ENCODE assay signal across 23 mouse cellular contexts in the genomic region with DNA sequence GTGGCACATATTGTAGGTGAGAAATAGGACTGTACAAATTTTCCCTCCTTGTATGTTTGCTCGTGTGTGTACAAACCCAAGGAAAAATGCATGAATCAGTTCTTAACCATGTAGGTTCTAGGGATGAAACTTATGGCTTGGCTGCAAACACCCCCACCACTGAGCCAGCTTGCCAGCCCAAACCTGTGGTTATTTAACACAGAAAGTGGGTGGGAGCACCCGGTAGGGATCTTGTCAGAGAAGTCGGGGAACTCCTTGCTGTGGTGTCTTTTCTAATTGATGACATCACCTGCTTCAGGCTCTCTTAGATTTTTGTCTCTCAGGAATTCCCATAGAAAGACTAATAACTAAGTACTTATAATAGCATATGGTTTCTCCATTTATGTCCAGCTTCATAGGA. TPM values are rescaled to one million over a fixed set of nuclear protein-coding genes. Genes with fewer than 3 reads are reported as not detected.
DNase-seq lines count a peak whose midpoint lies in the region; ATAC-seq lines count a peak whose summit lies in the region.
"Had no signal": no experiment of that assay in that cellular context is flagged by ENCODE, and none has a peak within 500 bp of the region (broad histone marks: within the 10 kb centered on the region; RNA-seq: fewer than 3 reads in every experiment).

No protein-coding gene starts in this region.

- H3K4me3 ChIP-seq in midbrain, embryonic 16.5 days (ENCODE audit: low read depth, low read length), result no peak overlapping the region
- H3K4me3 ChIP-seq in midbrain, embryonic 15.5 days, result no peak overlapping the region

- H3K4me2 ChIP-seq in midbrain, embryonic 16.5 days (ENCODE audit: low read length), result no peak overlapping the region
- no peak overlapping the region for H3K4me2 ChIP-seq in midbrain, embryonic 15.5 days

- no peaks in the 10 kb centered on the region for H3K27me3 ChIP-seq in midbrain, embryonic 16.5 days (ENCODE audit: control insufficient read depth, insufficient read depth, low read depth, low read length)
- no peaks in the 10 kb centered on the region for H3K27me3 ChIP-seq in midbrain, embryonic 15.5 days (replicated peaks)
- H3K27me3 ChIP-seq: CH12.LX, Patski had no signal

- no peak overlapping the region for H3K9ac ChIP-seq in midbrain, embryonic 16.5 days (ENCODE audit: low read depth, low read length)
- no peak overlapping the region for H3K9ac ChIP-seq in midbrain, embryonic 15.5 days

- H3K9me3 ChIP-seq in midbrain, embryonic 16.5 days (replicated peaks; ENCODE audit: control insufficient read depth, low read length, poor library complexity, severe bottlenecking), result no peaks in the 10 kb centered on the region
- H3K9me3 ChIP-seq in midbrain, embryonic 15.5 days, result no peaks in the 10 kb centered on the region
- H3K9me3 ChIP-seq: G1E had no signal

- DNase-seq in frontal cortex, postnatal 25 days (ENCODE audit: low spot score in 2 of 2), result no peak
- peak; percentile 8 for DNase-seq in right cerebral cortex, adult 18-20 months
- DNase-seq in right cerebral cortex, postnatal 4 days, result no peak
- peak; percentile 53 for DNase-seq in brain, adult 2 months (ENCODE audit: low read depth, low spot score)
- peak; percentile 15 for DNase-seq in telencephalon, adult 2 months (ENCODE audit: low read depth, low spot score)
- DNase-seq: adrenal gland, adult 2 months; adrenal gland, adult 8-10 months; adrenal gland, postnatal 10 days; adrenal gland, postnatal 14 days; adrenal gland, postnatal 25 days; adrenal gland, postnatal 36 days; B cell, adult 2 months; cerebellum, adult 11 months; cerebellum, adult 11-12 months; cerebellum, adult 18-20 months had no signal

- H3K36me3 ChIP-seq in midbrain, embryonic 16.5 days (ENCODE audit: control insufficient read depth, insufficient read depth, low read length), result no peaks in the 10 kb centered on the region
- no peaks in the 10 kb centered on the region for H3K36me3 ChIP-seq in midbrain, embryonic 15.5 days (replicated peaks)

- H3K4me1 ChIP-seq in midbrain, embryonic 16.5 days (ENCODE audit: control insufficient read depth, insufficient read depth, low read length), result no peaks in the 10 kb centered on the region; the same call in 1 of the 2 replicates
- 0 out of 2 replicates have a peak, but pooled peaks cover 6% of the 10 kb centered on the region for H3K4me1 ChIP-seq in midbrain, embryonic 15.5 days

- ATAC-seq in frontal cortex, adult (ENCODE audit: low TSS enrichment), result peak; percentile 80
- no peak for ATAC-seq in midbrain, embryonic 16.5 days
- ATAC-seq in midbrain, embryonic 15.5 days (replicated peaks), result no peak
- ATAC-seq: activated CD4-positive, CD25-positive, alpha-beta regulatory T cell, adult 4 months; CD4-positive, CD25-positive, alpha-beta regulatory T cell, adult 4 months; Patski had no signal

- no peak overlapping the region for H3K27ac ChIP-seq in midbrain, embryonic 16.5 days (ENCODE audit: low read length)
- no peak overlapping the region for H3K27ac ChIP-seq in midbrain, embryonic 15.5 days

- 83% methylated on average over 3 of the region's 3 CpGs for WGBS in midbrain, embryonic 16.5 days
- 84% methylated on average over 3 of the region's 3 CpGs for WGBS in midbrain, embryonic 15.5 days

RNA-seq across cellular contexts. Expression of gene Wdr92, which starts 5.7 kb away (rescaled TPM):
- polyA plus RNA-seq in midbrain, embryonic 16.5 days (2015; fragmentation: Nextera tagmentation; extraction: Ambion mirVana), result 19.4 and 20.9 TPM in 2 replicates
- polyA plus RNA-seq in midbrain, embryonic 15.5 days (2015; fragmentation: Nextera tagmentation; extraction: Ambion mirVana), result 19.3 and 20.0 TPM in 2 replicates

RNA-seq across cellular contexts. Expression of gene Pno1, which starts 23.7 kb away (rescaled TPM):
- polyA plus RNA-seq in midbrain, embryonic 16.5 days (2015; fragmentation: Nextera tagmentation; extraction: Ambion mirVana), result 40.9 TPM in 2 replicates
- polyA plus RNA-seq in midbrain, embryonic 15.5 days (2015; fragmentation: Nextera tagmentation; extraction: Ambion mirVana), result 35.0 and 38.8 TPM in 2 replicates

RNA-seq across cellular contexts. Expression of gene Ppp3r1, which starts 28.6 kb away (rescaled TPM):
- 212 and 220 TPM in 2 replicates for polyA plus RNA-seq in midbrain, embryonic 16.5 days (2015; fragmentation: Nextera tagmentation; extraction: Ambion mirVana)
- polyA plus RNA-seq in midbrain, embryonic 15.5 days (2015; fragmentation: Nextera tagmentation; extraction: Ambion mirVana), result 195 and 200 TPM in 2 replicates

Comparison
In these comparisons a context has a peak if more than half of its experiments do, and no peak if none do; other contexts are left out.
1. DNase-seq: peak in right cerebral cortex, adult 18-20 months (single experiment), brain, adult 2 months (single experiment) and telencephalon, adult 2 months (single experiment); none in frontal cortex, postnatal 25 days (0 of 2) and right cerebral cortex, postnatal 4 days (single experiment).